Mouse (Mus musculus): ENCODE data around the gene 4930402H24Rik. TPM values are rescaled to one million over a fixed set of nuclear protein-coding genes. Genes with fewer than 3 reads are reported as not detected.

Gene 4930402H24Rik
- polyA plus RNA-seq, 3 experiments from 2014 or later, result 10.6 to 21.0 (median 15.2) TPM

GRCm38 (mm10) chr2:130657541-130657940 lies 248.7 kb downstream of the 4930402H24Rik start:
- no peak for ATAC-seq

- no peak for ATAC-seq
Measured at GRCm38 (mm10) chr2:130656536-130656935, 249.7 kb downstream of the 4930402H24Rik start.

Other genes starting within 250 kb of the 4930402H24Rik start
- 100 to 1,000 TPM in 2 of 3 experiments, 10 to 100 TPM in 1; 95.3 to 135 (median 134) TPM for gene Ddrgk1, start 241.7 kb downstream of the 4930402H24Rik start, polyA plus RNA-seq (2017; shearing (Covaris generic))
- gene Itpa, start 238.8 kb downstream of the 4930402H24Rik start, polyA plus RNA-seq (2017; shearing (Covaris generic)), result 10 to 100 TPM; 37.0 to 51.3 (median 51.2) TPM
- under 1 TPM in 1 of 3 experiments, not detected in 2; 0.29 TPM for gene Slc4a11, start 208.9 kb downstream of the 4930402H24Rik start, polyA plus RNA-seq (2017; shearing (Covaris generic))
- gene Atrn, start 89 bp upstream of the 4930402H24Rik start, polyA plus RNA-seq (2017; shearing (Covaris generic)), result 1 to 10 TPM; 5.1 to 7.9 (median 7.2) TPM
- gene Gfra4, start 136.7 kb upstream of the 4930402H24Rik start, polyA plus RNA-seq (2017; shearing (Covaris generic)), result under 1 TPM in 1 of 3 experiments, not detected in 2; 0.38 TPM
- under 1 TPM in 2 of 3 experiments, not detected in 1; 0.15 to 0.42 TPM for gene Adam33, start 157.4 kb upstream of the 4930402H24Rik start, polyA plus RNA-seq (2017; shearing (Covaris generic))
- not detected for gene Siglec1, start 180.4 kb upstream of the 4930402H24Rik start, polyA plus RNA-seq (2017; shearing (Covaris generic))
- gene Hspa12b, start 220.9 kb upstream of the 4930402H24Rik start, polyA plus RNA-seq (2017; shearing (Covaris generic)), result under 1 TPM in 2 of 3 experiments, not detected in 1; 0.10 to 0.40 TPM
- not detected for gene Gm11037, start 227.1 kb upstream of the 4930402H24Rik start, polyA plus RNA-seq (2017; shearing (Covaris generic))

Measured in inflammation-experienced regulatory T-cells, adult 6 months (primary cell).